Mouse (Mus musculus): Measurements from ENCODE around the gene Pate4. TPM values are rescaled to one million over a fixed set of nuclear protein-coding genes. Genes with fewer than 3 reads are reported as not detected.
A peak's percentile ranks its signal among the peaks of the same experiment; 100 is the strongest.

Pate4 gene
- polyA plus RNA-seq, 1 experiment from 2014 or later: not detected

GRCm38 (mm10) chr9:35564536-35565240 lies 47.1 kb downstream of the Pate4 start:
- Histone ChIP-seq H3K27ac (replicated peaks) (no peak overlapping the region), H3K36me3 (peaks cover 37% of the 10 kb centered on the region), H3K9ac (no peak overlapping the region), H3K27me3 (no peaks in the 10 kb centered on the region), H3K4me3 (no peak overlapping the region), H3K9me3 (no peaks in the 10 kb centered on the region), H3K4me2 (no peak overlapping the region), H3K4me1 (replicated peaks) (peaks cover 15% of the 10 kb centered on the region)
- ATAC-seq (ENCODE audit: low FRiP score, low read depth): no peak
- WGBS: 93% methylated on average over 5 of the region's 5 CpGs

GRCm38 (mm10) chr9:35561583-35561982 lies 50.2 kb downstream of the Pate4 start:
- peaks cover 18% of the 10 kb centered on the region for H3K4me1 ChIP-seq (replicated peaks)
- no peaks in the 10 kb centered on the region for H3K27me3 ChIP-seq
- no peak for ATAC-seq (ENCODE audit: low FRiP score, low read depth)
- no peak overlapping the region for H3K4me3 ChIP-seq
- H3K4me2 ChIP-seq: no peak overlapping the region
- 93% methylated on average over 6 of the region's 6 CpGs for WGBS
- no peak overlapping the region; the same call in 1 of the 2 replicates for H3K9ac ChIP-seq
- H3K9me3 ChIP-seq: no peaks in the 10 kb centered on the region
- H3K27ac ChIP-seq (replicated peaks): no peak overlapping the region
- peaks cover 28% of the 10 kb centered on the region for H3K36me3 ChIP-seq

- no peak for ATAC-seq (ENCODE audit: low FRiP score, low read depth)
- Histone ChIP-seq H3K4me2 (no peak overlapping the region), H3K36me3 (peaks cover 24% of the 10 kb centered on the region), H3K9ac (no peak overlapping the region; the same call in 1 of the 2 replicates), H3K27ac (replicated peaks) (no peak overlapping the region), H3K9me3 (no peaks in the 10 kb centered on the region), H3K4me3 (no peak overlapping the region), H3K27me3 (no peaks in the 10 kb centered on the region), H3K4me1 (replicated peaks) (peaks cover 18% of the 10 kb centered on the region)
- 91% methylated on average over 11 of the region's 11 CpGs for WGBS
These were observed 50.7 kb downstream of the Pate4 start for GRCm38 (mm10) chr9:35561076-35561475.

GRCm38 (mm10) chr9:35559009-35559890 lies 52.5 kb downstream of the Pate4 start:
- Histone ChIP-seq H3K9me3 (no peaks in the 10 kb centered on the region), H3K27ac (replicated peaks) (peak overlapping the region; percentile 87), H3K4me1 (replicated peaks) (peaks cover 18% of the 10 kb centered on the region), H3K4me2 (peak overlapping the region; percentile 85), H3K9ac (peak overlapping the region; percentile 66), H3K27me3 (no peaks in the 10 kb centered on the region), H3K36me3 (peaks cover 15% of the 10 kb centered on the region), H3K4me3 (peak overlapping the region; percentile 47)
- peak; percentile 89 for ATAC-seq (ENCODE audit: low FRiP score, low read depth)
- WGBS: 3% methylated on average over 31 of the region's 31 CpGs

DNA sequence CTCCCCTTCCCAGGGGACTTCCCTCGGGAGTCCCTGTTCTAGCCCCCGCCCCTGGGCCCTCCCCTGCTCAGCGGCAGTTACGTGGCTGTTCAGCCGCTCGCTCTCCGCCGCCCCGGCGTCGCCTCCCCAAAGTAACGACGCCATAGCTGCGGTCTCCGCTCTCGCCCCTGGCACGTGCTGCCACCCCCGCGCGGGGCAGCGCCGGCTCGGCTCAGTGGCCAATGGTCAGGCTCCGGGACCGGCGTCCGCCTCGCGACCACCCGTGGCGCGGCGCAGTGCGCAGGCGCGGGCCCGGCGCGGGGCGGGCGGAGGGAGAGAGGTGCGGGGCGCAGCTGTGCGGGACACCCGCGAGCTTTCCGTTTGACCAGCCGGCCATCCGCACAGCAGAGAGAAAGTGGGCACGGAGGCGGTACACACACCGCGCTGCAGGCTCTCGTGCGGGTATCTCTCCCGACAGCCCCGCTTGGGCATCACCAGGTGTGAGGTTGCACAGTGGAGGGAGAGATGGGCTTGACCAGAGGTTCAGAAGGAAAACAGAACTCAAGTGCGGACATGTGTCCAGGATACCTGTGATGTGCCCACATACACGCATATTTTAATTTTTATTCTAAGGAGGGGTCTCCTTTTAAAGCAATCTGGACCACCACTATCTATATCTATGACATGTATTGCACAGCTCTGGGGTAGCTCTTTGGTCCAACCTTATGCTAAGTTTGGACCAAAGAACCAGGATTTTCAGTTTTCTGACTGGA lies 53.3 kb downstream of the Pate4 start, which contains the start of the genes Ddx25 and Pus3:
Gene Ddx25, minus strand, starts transcription at position 272 of the 752 bp plus-strand sequence.
Gene Pus3, plus strand, starts transcription at position 339 of the 752 bp plus-strand sequence.
- H3K4me2 ChIP-seq: peak within 1 kb of the TSS; percentile 85
- peak within 1 kb of the TSS; percentile 87 for H3K27ac ChIP-seq (replicated peaks)
- peaks cover 18% of the 10 kb centered on the region for H3K4me1 ChIP-seq (replicated peaks)
- no peaks in the 10 kb centered on the region for H3K9me3 ChIP-seq
- H3K4me3 ChIP-seq: peak within 1 kb of the TSS; percentile 47
- H3K9ac ChIP-seq: peak within 1 kb of the TSS; percentile 66
- peaks cover 20% of the 10 kb centered on the region for H3K36me3 ChIP-seq
- peak; percentile 87 for ATAC-seq (ENCODE audit: low FRiP score, low read depth)
- under 1% methylated on average over 57 of the region's 59 CpGs for WGBS
- no peaks in the 10 kb centered on the region for H3K27me3 ChIP-seq

Other genes with a start within 250 kb of the Pate4 start
- gene Cdon, start 190.8 kb downstream of the Pate4 start, polyA plus RNA-seq (2015; fragmentation: Nextera tagmentation; extraction: Ambion mirVana): 2.8 and 5.2 TPM in 2 replicates
- gene Gm1113, start 93.7 kb downstream of the Pate4 start, polyA plus RNA-seq (2015; fragmentation: Nextera tagmentation; extraction: Ambion mirVana): not detected in 2 replicates
- 26.4 and 28.7 TPM in 2 replicates for gene Ddx25, start 53.4 kb downstream of the Pate4 start, polyA plus RNA-seq (2015; fragmentation: Nextera tagmentation; extraction: Ambion mirVana)
- 15.6 and 16.6 TPM in 2 replicates for gene Pus3, start 53.3 kb downstream of the Pate4 start, polyA plus RNA-seq (2015; fragmentation: Nextera tagmentation; extraction: Ambion mirVana)
- gene Pate2, start 41.7 kb downstream of the Pate4 start, polyA plus RNA-seq (2015; fragmentation: Nextera tagmentation; extraction: Ambion mirVana): 0.94 and 0.97 TPM in 2 replicates
- gene Hyls1, start 41.5 kb downstream of the Pate4 start, polyA plus RNA-seq (2015; fragmentation: Nextera tagmentation; extraction: Ambion mirVana): 15.3 and 16.2 TPM in 2 replicates
- gene Pate3, start 36.3 kb upstream of the Pate4 start, polyA plus RNA-seq (2015; fragmentation: Nextera tagmentation; extraction: Ambion mirVana): not detected in 2 replicates
- gene Pate1, start 75.4 kb upstream of the Pate4 start, polyA plus RNA-seq (2015; fragmentation: Nextera tagmentation; extraction: Ambion mirVana): 0.09 TPM in 1 of 2 replicates, not detected in the other
- not detected in 2 replicates for gene Gm17677, start 129.1 kb upstream of the Pate4 start, polyA plus RNA-seq (2015; fragmentation: Nextera tagmentation; extraction: Ambion mirVana)
- gene Gm17727, start 166.2 kb upstream of the Pate4 start, polyA plus RNA-seq (2015; fragmentation: Nextera tagmentation; extraction: Ambion mirVana): not detected in 2 replicates
- gene Gm27235, start 178.2 kb upstream of the Pate4 start, polyA plus RNA-seq (2015; fragmentation: Nextera tagmentation; extraction: Ambion mirVana): not detected in 2 replicates
- not detected in 2 replicates for gene D730048I06Rik, start 178.2 kb upstream of the Pate4 start, polyA plus RNA-seq (2015; fragmentation: Nextera tagmentation; extraction: Ambion mirVana)
- gene 9230110F15Rik, start 232.2 kb upstream of the Pate4 start, polyA plus RNA-seq (2015; fragmentation: Nextera tagmentation; extraction: Ambion mirVana): not detected in 2 replicates